ENCODE assay signal across 9 mouse cellular contexts in the genomic region with DNA sequence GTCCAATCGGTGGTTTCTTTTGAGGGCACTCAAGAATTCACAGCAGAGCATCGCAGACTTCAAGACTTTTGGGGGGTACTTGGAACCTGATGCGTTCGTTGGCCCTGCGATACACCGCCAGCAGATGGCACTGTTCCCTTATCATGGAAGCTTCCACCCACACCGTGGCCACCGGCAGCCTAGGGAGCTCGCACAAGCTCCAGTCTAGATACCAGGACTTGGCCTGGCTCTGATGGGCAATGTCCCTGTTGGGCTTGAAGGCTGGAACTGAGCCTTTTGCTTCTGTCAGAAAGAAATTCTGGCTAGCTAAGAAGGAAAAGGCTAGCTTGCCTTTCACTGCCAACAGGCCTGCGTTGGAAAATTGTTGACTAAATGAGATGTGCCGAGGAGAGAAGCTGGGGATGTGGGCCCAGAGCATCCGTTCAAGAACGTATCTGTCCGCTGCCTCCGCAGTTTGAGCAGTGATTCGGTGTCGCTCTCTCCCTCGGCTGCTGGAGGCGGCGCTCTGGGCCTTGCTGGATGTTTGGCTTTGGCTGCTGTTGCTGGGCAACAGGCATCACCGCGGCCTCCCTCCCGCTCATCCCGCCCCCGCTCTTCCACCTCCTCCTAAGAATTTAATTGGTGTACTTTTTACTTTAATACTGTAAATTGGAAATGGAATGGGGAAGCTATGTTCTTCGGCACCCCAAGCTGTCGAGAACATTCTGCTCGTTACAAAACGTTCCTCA. TPM values are rescaled to one million over a fixed set of nuclear protein-coding genes. Genes with fewer than 3 reads are reported as not detected.
DNase-seq lines count a peak whose midpoint lies in the region; ATAC-seq and TF ChIP-seq lines count a peak whose summit lies in the region.
"Had no signal": no experiment of that assay in that cellular context is flagged by ENCODE, and none has a peak within 500 bp of the region (broad histone marks: within the 10 kb centered on the region; RNA-seq: fewer than 3 reads in every experiment).

A gene (minus strand): TSS at position 512 of the 728 bp plus-strand sequence.

- H3K4me3 ChIP-seq in CH12.LX (replicated peaks in 1 of 3; ENCODE audit: low read depth in 2 of 3, low read length in 2 of 3, poor library complexity in 1 of 3), result no peak within 1 kb of the TSS
- peak within 1 kb of the TSS; percentile 25 for H3K4me3 ChIP-seq in forebrain, embryonic 12.5 days (replicated peaks)
- H3K4me3 ChIP-seq in heart, postnatal 0 days (ENCODE audit: low read depth, low read length), result peak within 1 kb of the TSS; percentile 2; the same call in 1 of the 2 replicates
- no peak within 1 kb of the TSS for H3K4me3 ChIP-seq in liver, embryonic 15.5 days (replicated peaks)
- H3K4me3 ChIP-seq in neural tube, embryonic 12.5 days, result peak within 1 kb of the TSS; percentile 7; the same call in 1 of the 2 replicates
- peak within 1 kb of the TSS; percentile 14 for H3K4me3 ChIP-seq in stomach, postnatal 0 days (ENCODE audit: low read depth, low read length)

- H3K27me3 ChIP-seq in CH12.LX (replicated peaks), result peaks cover 8% of the 10 kb centered on the region
- peaks cover 68% of the 10 kb centered on the region for H3K27me3 ChIP-seq in forebrain, embryonic 12.5 days
- peaks cover 47% of the 10 kb centered on the region for H3K27me3 ChIP-seq in heart, postnatal 0 days (ENCODE audit: control insufficient read depth, insufficient read depth, low read length)
- peaks cover 87% of the 10 kb centered on the region for H3K27me3 ChIP-seq in liver, embryonic 15.5 days
- peaks cover 67% of the 10 kb centered on the region for H3K27me3 ChIP-seq in neural tube, embryonic 12.5 days (replicated peaks)
- H3K27me3 ChIP-seq in stomach, postnatal 0 days (ENCODE audit: control insufficient read depth, insufficient read depth, low read length), result peaks cover 9% of the 10 kb centered on the region

- no peak; the same call in none of the 2 replicates for TF ChIP-seq RAD21 in CH12.LX (IDR thresholded peaks at IDR 0.05; ENCODE audit: low read depth, low read length)

- no peaks in the 10 kb centered on the region for H3K36me3 ChIP-seq in CH12.LX (replicated peaks in 1 of 2; ENCODE audit: control insufficient read depth in 1 of 2, insufficient read depth in 1 of 2, low read length in 1 of 2)
- no peaks in the 10 kb centered on the region for H3K36me3 ChIP-seq in forebrain, embryonic 12.5 days (replicated peaks)
- H3K36me3 ChIP-seq in heart, postnatal 0 days (replicated peaks; ENCODE audit: control insufficient read depth, insufficient read depth, low read length), result no peaks in the 10 kb centered on the region
- H3K36me3 ChIP-seq in liver, embryonic 15.5 days (replicated peaks), result no peaks in the 10 kb centered on the region
- H3K36me3 ChIP-seq in neural tube, embryonic 12.5 days, result no peaks in the 10 kb centered on the region
- H3K36me3 ChIP-seq in stomach, postnatal 0 days (ENCODE audit: control insufficient read depth, insufficient read depth, low read length), result no peaks in the 10 kb centered on the region

- H3K4me2 ChIP-seq in CH12.LX (ENCODE audit: insufficient read depth, low read depth, poor library complexity, severe bottlenecking), result peak within 1 kb of the TSS; percentile 9
- peak within 1 kb of the TSS; percentile 57 for H3K4me2 ChIP-seq in forebrain, embryonic 12.5 days
- H3K4me2 ChIP-seq in heart, postnatal 0 days (ENCODE audit: low read depth, low read length), result peak within 1 kb of the TSS; percentile 50
- 0 out of 2 replicates have a peak within 1 kb of the TSS, but pooled peaks have one; percentile 2 for H3K4me2 ChIP-seq in liver, embryonic 15.5 days
- H3K4me2 ChIP-seq in neural tube, embryonic 12.5 days (replicated peaks), result peak within 1 kb of the TSS; percentile 57
- peak within 1 kb of the TSS; percentile 52 for H3K4me2 ChIP-seq in stomach, postnatal 0 days (replicated peaks; ENCODE audit: low read depth)

- TF ChIP-seq POLR2A in CH12.LX (IDR thresholded peaks at IDR 0.05; ENCODE audit: low read depth, low read length), result no peak

- ATAC-seq in forebrain, embryonic 12.5 days (ENCODE audit: low FRiP score), result peak; percentile 81
- peak; percentile 85 for ATAC-seq in heart, postnatal 0 days (ENCODE audit: insufficient read depth, low read depth)
- peak; percentile 66 for ATAC-seq in liver, embryonic 15.5 days (ENCODE audit: insufficient read depth)
- peak; percentile 81 for ATAC-seq in neural tube, embryonic 12.5 days (ENCODE audit: low FRiP score, low read depth)
- ATAC-seq in stomach, postnatal 0 days (ENCODE audit: low FRiP score, low TSS enrichment), result peak; percentile 76

- DNase-seq in CH12.LX (ENCODE audit: extremely low read depth), result peak; percentile 88
- peak; percentile 86 for DNase-seq in c-Kit-positive CD71-positive TER-119-negative erythroid progenitor cells, embryonic 14.5 days (ENCODE audit: low read depth)
- peak; percentile 79 for DNase-seq in heart, postnatal 0 days (ENCODE audit: low spot score)
- DNase-seq in kidney, postnatal 36 days, result peak; percentile 87 to 95
- DNase-seq in stomach, postnatal 0 days (ENCODE audit: low spot score), result peak; percentile 89

- no peaks in the 10 kb centered on the region for H3K79me2 ChIP-seq in CH12.LX (replicated peaks; ENCODE audit: control insufficient read depth, extremely low read depth, insufficient read depth, poor library complexity, severe bottlenecking)

- H3K4me1 ChIP-seq in CH12.LX (ENCODE audit: control insufficient read depth in 1 of 2, insufficient read depth in 2 of 2), result peaks cover 0 to 3% of the 10 kb centered on the region in 2 experiments; a peak in 1 of 4 replicates
- H3K4me1 ChIP-seq in forebrain, embryonic 12.5 days, result peaks cover 30% of the 10 kb centered on the region
- H3K4me1 ChIP-seq in heart, postnatal 0 days (ENCODE audit: control insufficient read depth, insufficient read depth), result no peaks in the 10 kb centered on the region
- H3K4me1 ChIP-seq in liver, embryonic 15.5 days (replicated peaks), result peaks cover 12% of the 10 kb centered on the region
- peaks cover 23% of the 10 kb centered on the region for H3K4me1 ChIP-seq in neural tube, embryonic 12.5 days
- H3K4me1 ChIP-seq in stomach, postnatal 0 days (replicated peaks; ENCODE audit: control insufficient read depth, insufficient read depth), result no peaks in the 10 kb centered on the region

- in situ Hi-C loops in CH12.LX (cut with MboI; ENCODE audit: low pct_ligation_motif_present, low pct_unique_long_range_greater_than_20kb, low sequenced_read_pairs), result loop anchor here (5.0 to 10.0 kb wide), 4 partner anchors 47 to 385 kb away; a partner anchor contains a TSS

- H3K9ac ChIP-seq in CH12.LX (ENCODE audit: insufficient read depth, low read depth), result no peak within 1 kb of the TSS
- peak within 1 kb of the TSS; percentile 41 for H3K9ac ChIP-seq in forebrain, embryonic 12.5 days
- no peak within 1 kb of the TSS; the same call in 1 of the 2 replicates for H3K9ac ChIP-seq in heart, postnatal 0 days (replicated peaks; ENCODE audit: low read depth, low read length)
- no peak within 1 kb of the TSS for H3K9ac ChIP-seq in liver, embryonic 15.5 days
- 0 out of 2 replicates have a peak within 1 kb of the TSS, but pooled peaks have one; percentile 30 for H3K9ac ChIP-seq in neural tube, embryonic 12.5 days
- no peak within 1 kb of the TSS for H3K9ac ChIP-seq in stomach, postnatal 0 days (ENCODE audit: low read length)

- dilution Hi-C loops in CH12.LX (cut with MboI; ENCODE audit: extremely low pct_ligation_motif_present, extremely low pct_unique_long_range_greater_than_20kb, low sequenced_read_pairs), result no loop called here

- peak; percentile 86 to 98 for TF ChIP-seq CTCF in CH12.LX (conservative IDR thresholded peaks at IDR 0.05 in 1 of 2, IDR thresholded peaks at IDR 0.05 in 1 of 2; ENCODE audit: low read depth in 2 of 2, low read length in 2 of 2)
- TF ChIP-seq CTCF in heart, postnatal 0 days (IDR thresholded peaks at IDR 0.05; ENCODE audit: low read depth), result peak; percentile 90
- peak; percentile 97 for TF ChIP-seq CTCF in stomach, postnatal 0 days (IDR thresholded peaks at IDR 0.05; ENCODE audit: low read depth)

- 1% methylated on average over 29 of the region's 29 CpGs for WGBS in forebrain, embryonic 12.5 days
- WGBS in heart, postnatal 0 days, result 2% methylated on average over 29 of the region's 29 CpGs
- WGBS in liver, embryonic 15.5 days (ENCODE audit: insufficient replicate concordance), result 8% methylated on average over 29 of the region's 29 CpGs
- WGBS in neural tube, embryonic 12.5 days, result 4% methylated on average over 29 of the region's 29 CpGs
- 3% methylated on average over 29 of the region's 29 CpGs for WGBS in stomach, postnatal 0 days

- H3K9me3 ChIP-seq in CH12.LX (replicated peaks; ENCODE audit: low read length), result no peaks in the 10 kb centered on the region
- H3K9me3 ChIP-seq in forebrain, embryonic 12.5 days, result no peaks in the 10 kb centered on the region
- H3K9me3 ChIP-seq in heart, postnatal 0 days (replicated peaks; ENCODE audit: control insufficient read depth, low read length), result no peaks in the 10 kb centered on the region
- H3K9me3 ChIP-seq in liver, embryonic 15.5 days (replicated peaks), result no peaks in the 10 kb centered on the region
- no peaks in the 10 kb centered on the region for H3K9me3 ChIP-seq in neural tube, embryonic 12.5 days
- no peaks in the 10 kb centered on the region for H3K9me3 ChIP-seq in stomach, postnatal 0 days (ENCODE audit: control insufficient read depth, low read length)

- no peak within 1 kb of the TSS for H3K27ac ChIP-seq in CH12.LX (ENCODE audit: insufficient read depth, low read depth)
- peak within 1 kb of the TSS; percentile 31; the same call in 1 of the 2 replicates for H3K27ac ChIP-seq in forebrain, embryonic 12.5 days
- no peak within 1 kb of the TSS for H3K27ac ChIP-seq in heart, postnatal 0 days (ENCODE audit: low read depth)
- H3K27ac ChIP-seq in liver, embryonic 15.5 days (replicated peaks), result no peak within 1 kb of the TSS
- H3K27ac ChIP-seq in neural tube, embryonic 12.5 days, result no peak within 1 kb of the TSS
- H3K27ac ChIP-seq in stomach, postnatal 0 days (replicated peaks), result no peak within 1 kb of the TSS

- TF ChIP-seq EP300 in CH12.LX (IDR thresholded peaks at IDR 0.05; ENCODE audit: low read length), result no peak
- no peak for TF ChIP-seq EP300 in heart, postnatal 0 days (IDR thresholded peaks at IDR 0.05; ENCODE audit: low read depth)
- TF ChIP-seq EP300 in stomach, postnatal 0 days (optimal IDR thresholded peaks at IDR 0.05), result no peak

TF ChIP-seq in CH12.LX, 34 proteins besides CTCF, POLR2A, EP300 and RAD21 (continues in another document):
- TF ChIP-seq JUN (IDR thresholded peaks at IDR 0.05; ENCODE audit: insufficient read depth, low read depth, low read length) (no peak), ELF1 (IDR thresholded peaks at IDR 0.05; ENCODE audit: low read depth, low read length) (0 out of 2 replicates have a peak, but pooled peaks have one; percentile 13), USF2 (conservative IDR thresholded peaks at IDR 0.05; ENCODE audit: low read depth, low read length) (no peak)

RNA-seq across cellular contexts. Expression of the gene that starts here (rescaled TPM):
- not detected in 2 replicates for total RNA-seq in CH12.LX (2012; rRNA removed)
- not detected in 2 replicates for total RNA-seq in CH12.LX (2014; rRNA removed)
- polyA plus RNA-seq in CH12.LX (2012; ENCODE audit: insufficient read length, low read depth), result not detected in 2 replicates
- not detected in 2 replicates for polyA plus RNA-seq in forebrain, embryonic 12.5 days (2016; fragmentation: Nextera tagmentation; extraction: Ambion mirVana)
- not detected in 2 replicates for total RNA-seq in heart, postnatal 0 days (2014; rRNA removed; ENCODE audit: low replicate concordance)
- polyA plus RNA-seq in heart, postnatal 0 days (2015; fragmentation: Nextera tagmentation; extraction: Ambion mirVana), result not detected in 2 replicates
- not detected in 2 replicates for polyA plus RNA-seq in liver, embryonic 15.5 days (2015; fragmentation: Nextera tagmentation; extraction: Ambion mirVana)
- not detected in 2 replicates for polyA plus RNA-seq in neural tube, embryonic 12.5 days (2016; fragmentation: Nextera tagmentation; extraction: Ambion mirVana)
- not detected in 2 replicates for polyA plus RNA-seq in stomach, postnatal 0 days (2015; fragmentation: Nextera tagmentation; extraction: Ambion mirVana)
- polyA plus RNA-seq: large intestine, adult 2 months had no signal

Comparison
In these comparisons a context has a peak if more than half of its experiments do, and no peak if none do; other contexts are left out.
1. Peak in DNase-seq and H3K4me2 ChIP-seq in CH12.LX; RNA of the gene not detected or under 1 TPM.
2. Peak in ATAC-seq, H3K4me3 ChIP-seq, H3K27ac ChIP-seq, H3K9ac ChIP-seq and H3K4me2 ChIP-seq in forebrain, embryonic 12.5 days; RNA of the gene not detected or under 1 TPM.
3. Peak in DNase-seq, ATAC-seq, H3K4me3 ChIP-seq and H3K4me2 ChIP-seq in heart, postnatal 0 days; RNA of the gene not detected or under 1 TPM.
4. Peak in ATAC-seq and H3K4me2 ChIP-seq in liver, embryonic 15.5 days; RNA of the gene not detected or under 1 TPM.
5. Peak in ATAC-seq, H3K4me3 ChIP-seq, H3K9ac ChIP-seq and H3K4me2 ChIP-seq in neural tube, embryonic 12.5 days; RNA of the gene not detected or under 1 TPM.
6. Peak in DNase-seq, ATAC-seq, H3K4me3 ChIP-seq and H3K4me2 ChIP-seq in stomach, postnatal 0 days; RNA of the gene not detected or under 1 TPM.
7. H3K4me2 ChIP-seq: peak in every context shown above with its lines; median percentile 57 in forebrain, embryonic 12.5 days; 57 in neural tube, embryonic 12.5 days; 52 in stomach, postnatal 0 days; 50 in heart, postnatal 0 days; 9 in CH12.LX; 2 in liver, embryonic 15.5 days.